In the genomic region with DNA sequence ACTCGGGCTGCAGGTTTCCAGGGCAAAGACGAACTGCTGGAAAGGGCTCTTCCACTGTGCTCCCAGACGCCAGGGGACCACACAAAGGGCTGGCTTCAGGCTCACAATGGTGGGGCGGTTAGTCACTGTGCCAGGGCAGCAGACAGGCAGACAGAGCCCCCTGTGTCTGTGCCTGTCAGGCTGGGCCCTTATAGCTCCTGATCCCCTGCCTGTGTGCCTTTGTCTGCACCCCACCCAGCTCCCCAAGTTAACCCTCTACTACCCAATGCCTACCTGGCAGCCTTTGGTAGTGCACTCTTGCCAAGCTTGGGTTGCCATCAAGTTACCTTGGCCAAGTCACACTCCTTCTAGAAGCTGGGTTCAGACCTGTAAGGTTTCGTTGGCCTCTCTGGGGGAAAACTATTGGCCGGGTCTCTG, we compare ENCODE assay signal across 8 mouse cellular contexts.
DNase-seq lines count a peak whose midpoint lies in the region; ATAC-seq lines count a peak whose summit lies in the region.

No protein-coding gene starts in this region.

- peak; percentile 80; the same call in 1 of the 2 replicates for ATAC-seq in neural tube, embryonic 11.5 days (ENCODE audit: insufficient read depth, low FRiP score, low TSS enrichment)
- peak; percentile 70 for ATAC-seq in neural tube, embryonic 14.5 days (ENCODE audit: low read depth)

- H3K9me3 ChIP-seq in neural tube, embryonic 11.5 days (ENCODE audit: control insufficient read depth, low read length) = no peaks in the 10 kb centered on the region
- H3K9me3 ChIP-seq in neural tube, embryonic 14.5 days (ENCODE audit: control insufficient read depth, low read length) = no peaks in the 10 kb centered on the region

- peaks cover 66% of the 10 kb centered on the region for H3K27me3 ChIP-seq in neural tube, embryonic 11.5 days (ENCODE audit: control insufficient read depth, insufficient read depth, low read length)
- H3K27me3 ChIP-seq in neural tube, embryonic 14.5 days (ENCODE audit: control insufficient read depth, insufficient read depth, low read length) = no peaks in the 10 kb centered on the region

- H3K4me2 ChIP-seq in neural tube, embryonic 11.5 days (ENCODE audit: low read depth) = no peak overlapping the region
- peak overlapping the region; percentile 48 for H3K4me2 ChIP-seq in neural tube, embryonic 14.5 days (ENCODE audit: low read depth, low read length)

- DNase-seq in gastrocnemius, postnatal 14 days = peak; percentile 46
- no peak for DNase-seq in gastrocnemius, postnatal 4 days (ENCODE audit: low spot score in 2 of 2)
- DNase-seq in neural tube, embryonic 11.5 days (ENCODE audit: low spot score) = peak; percentile 69
- no peak for DNase-seq in neural tube, embryonic 10.5 days (ENCODE audit: extremely low spot score, low spot score)
- peak; percentile 46 to 51 for DNase-seq in heart, postnatal 10 days
- DNase-seq in natural killer cell, adult 2 months (ENCODE audit: low spot score in 2 of 2) = no peak
- DNase-seq in gastrocnemius, adult 8-10 months (ENCODE audit: low spot score in 2 of 2) = no peak

- peaks cover 12% of the 10 kb centered on the region for H3K4me1 ChIP-seq in neural tube, embryonic 11.5 days (ENCODE audit: control insufficient read depth, insufficient read depth, low read length)
- peaks cover 41% of the 10 kb centered on the region for H3K4me1 ChIP-seq in neural tube, embryonic 14.5 days (ENCODE audit: control insufficient read depth, insufficient read depth, low read length)

- no peaks in the 10 kb centered on the region for H3K36me3 ChIP-seq in neural tube, embryonic 11.5 days (ENCODE audit: control insufficient read depth, insufficient read depth, low read length)
- no peaks in the 10 kb centered on the region for H3K36me3 ChIP-seq in neural tube, embryonic 14.5 days (ENCODE audit: control insufficient read depth, insufficient read depth, low read length)

- H3K9ac ChIP-seq in neural tube, embryonic 11.5 days (ENCODE audit: low read length) = no peak overlapping the region
- peak overlapping the region; percentile 44 for H3K9ac ChIP-seq in neural tube, embryonic 14.5 days (replicated peaks; ENCODE audit: low read depth, low read length)

- intact Hi-C loops in gastrocnemius, postnatal 14 days (cut with DNase I; ENCODE audit: low total_unique reads) = no loop called here
- intact Hi-C loops in heart, postnatal 10 days (cut with DNase I) = no loop called here

- peak overlapping the region; percentile 42; the same call in 1 of the 2 replicates for H3K27ac ChIP-seq in neural tube, embryonic 11.5 days (ENCODE audit: low read depth, low read length)
- peak overlapping the region; percentile 99 for H3K27ac ChIP-seq in neural tube, embryonic 14.5 days (ENCODE audit: low read depth, low read length)

- H3K4me3 ChIP-seq in neural tube, embryonic 11.5 days (ENCODE audit: low read depth, low read length) = no peak overlapping the region
- H3K4me3 ChIP-seq in neural tube, embryonic 14.5 days (ENCODE audit: low read depth, low read length) = peak overlapping the region; percentile 11; the same call in 1 of the 2 replicates

- 37% methylated on average over 6 of the region's 6 CpGs for WGBS in neural tube, embryonic 11.5 days
- WGBS in neural tube, embryonic 14.5 days = 34% methylated on average over 6 of the region's 6 CpGs

Comparison
In these comparisons a context has a peak if more than half of its experiments do, and no peak if none do; other contexts are left out.
1. DNase-seq: peak in gastrocnemius, postnatal 14 days (single experiment), neural tube, embryonic 11.5 days (single experiment) and heart, postnatal 10 days (2 of 2); none in gastrocnemius, postnatal 4 days (0 of 2), neural tube, embryonic 10.5 days (single experiment), natural killer cell, adult 2 months (0 of 2) and gastrocnemius, adult 8-10 months (0 of 2).